Mouse (Mus musculus): ENCODE results near the gene Sema5a. TPM values are rescaled to one million over a fixed set of nuclear protein-coding genes. Genes with fewer than 3 reads are reported as not detected.

Gene Sema5a
- total RNA-seq, 2 experiments from 2014 or later, result 19.1 to 20.8 TPM

- Histone ChIP-seq H3K27ac (no peak overlapping the region), H3K4me3 (no peak overlapping the region)
- no peak for TF ChIP-seq CTCF (IDR thresholded peaks at IDR 0.05)
- DNase-seq (ENCODE audit: extremely low spot score in 1 of 2, low spot score in 2 of 2), result no peak
- intact Hi-C loops (cut with DNase I), result no loop called here
Measured at GRCm38 (mm10) chr15:32396241-32396890, 151.8 kb downstream of the Sema5a start.

- no peak for TF ChIP-seq CTCF (IDR thresholded peaks at IDR 0.05)
- DNase-seq (ENCODE audit: extremely low spot score in 1 of 2, low spot score in 2 of 2), result no peak
- intact Hi-C loops (cut with DNase I), result no loop called here
- H3K4me3 ChIP-seq, result no peak overlapping the region
- H3K27ac ChIP-seq, result no peak overlapping the region
Measured at GRCm38 (mm10) chr15:32397064-32397463, 152.5 kb downstream of the Sema5a start.

GRCm38 (mm10) chr15:32398721-32399120, 154.1 kb downstream of the Sema5a start:
- intact Hi-C loops (cut with DNase I), result no loop called here
- H3K4me3 ChIP-seq, result no peak overlapping the region
- no peak overlapping the region for H3K27ac ChIP-seq
- no peak for TF ChIP-seq CTCF (IDR thresholded peaks at IDR 0.05)
- DNase-seq (ENCODE audit: extremely low spot score in 1 of 2, low spot score in 2 of 2), result no peak

- Histone ChIP-seq H3K27ac (no peak overlapping the region), H3K4me3 (no peak overlapping the region)
- intact Hi-C loops (cut with DNase I), result no loop called here
- TF ChIP-seq CTCF (IDR thresholded peaks at IDR 0.05), result no peak
- no peak for DNase-seq (ENCODE audit: extremely low spot score in 1 of 2, low spot score in 2 of 2)
Measured at GRCm38 (mm10) chr15:32401909-32402527, 157.4 kb downstream of the Sema5a start.

GRCm38 (mm10) chr15:32403321-32403720, 158.7 kb downstream of the Sema5a start:
- intact Hi-C loops (cut with DNase I), result no loop called here
- DNase-seq (ENCODE audit: extremely low spot score in 1 of 2, low spot score in 2 of 2), result no peak
- Histone ChIP-seq H3K27ac (no peak overlapping the region), H3K4me3 (no peak overlapping the region; the same call in 1 of the 2 replicates)
- no peak for TF ChIP-seq CTCF (IDR thresholded peaks at IDR 0.05)

- no peak for DNase-seq (ENCODE audit: extremely low spot score in 1 of 2, low spot score in 2 of 2)
- intact Hi-C loops (cut with DNase I), result no loop called here
- Histone ChIP-seq H3K4me3 (no peak overlapping the region), H3K27ac (no peak overlapping the region)
- no peak for TF ChIP-seq CTCF (IDR thresholded peaks at IDR 0.05)
Measured at GRCm38 (mm10) chr15:32406436-32406835, 161.8 kb downstream of the Sema5a start.

GRCm38 (mm10) chr15:32407766-32408165, 163.2 kb downstream of the Sema5a start:
- no peak for TF ChIP-seq CTCF (IDR thresholded peaks at IDR 0.05)
- DNase-seq (ENCODE audit: extremely low spot score in 1 of 2, low spot score in 2 of 2), result no peak
- Histone ChIP-seq H3K4me3 (no peak overlapping the region), H3K27ac (no peak overlapping the region)
- intact Hi-C loops (cut with DNase I), result no loop called here

GRCm38 (mm10) chr15:32416291-32416690, 171.7 kb downstream of the Sema5a start:
- no peak for DNase-seq (ENCODE audit: extremely low spot score in 1 of 2, low spot score in 2 of 2)
- intact Hi-C loops (cut with DNase I), result no loop called here
- TF ChIP-seq CTCF (IDR thresholded peaks at IDR 0.05), result no peak
- Histone ChIP-seq H3K27ac (no peak overlapping the region), H3K4me3 (no peak overlapping the region)

- H3K27ac ChIP-seq, result no peak overlapping the region
- H3K4me3 ChIP-seq, result no peak overlapping the region
- no peak for DNase-seq (ENCODE audit: extremely low spot score in 1 of 2, low spot score in 2 of 2)
- TF ChIP-seq CTCF (IDR thresholded peaks at IDR 0.05), result no peak
- intact Hi-C loops (cut with DNase I), result no loop called here
Measured at GRCm38 (mm10) chr15:32422631-32423030, 178.0 kb downstream of the Sema5a start.

- Histone ChIP-seq H3K4me3 (no peak overlapping the region), H3K27ac (no peak overlapping the region)
- DNase-seq (ENCODE audit: extremely low spot score in 1 of 2, low spot score in 2 of 2), result no peak
- intact Hi-C loops (cut with DNase I), result no loop called here
- no peak for TF ChIP-seq CTCF (IDR thresholded peaks at IDR 0.05)
Measured at GRCm38 (mm10) chr15:32423061-32423460, 178.5 kb downstream of the Sema5a start.

- intact Hi-C loops (cut with DNase I), result no loop called here
Measured at GRCm38 (mm10) chr15:32427188-32427924, 182.7 kb downstream of the Sema5a start.

More at GRCm38 (mm10) chr15:32427188-32427924, 182.7 kb downstream of the Sema5a start:
- Histone ChIP-seq H3K4me3 (no peak overlapping the region), H3K27ac (no peak overlapping the region)
- TF ChIP-seq CTCF (IDR thresholded peaks at IDR 0.05), result no peak
- no peak for DNase-seq (ENCODE audit: extremely low spot score in 1 of 2, low spot score in 2 of 2)
